Comparison of ENCODE assay signal across 10 mouse cellular contexts in the genomic region with DNA sequence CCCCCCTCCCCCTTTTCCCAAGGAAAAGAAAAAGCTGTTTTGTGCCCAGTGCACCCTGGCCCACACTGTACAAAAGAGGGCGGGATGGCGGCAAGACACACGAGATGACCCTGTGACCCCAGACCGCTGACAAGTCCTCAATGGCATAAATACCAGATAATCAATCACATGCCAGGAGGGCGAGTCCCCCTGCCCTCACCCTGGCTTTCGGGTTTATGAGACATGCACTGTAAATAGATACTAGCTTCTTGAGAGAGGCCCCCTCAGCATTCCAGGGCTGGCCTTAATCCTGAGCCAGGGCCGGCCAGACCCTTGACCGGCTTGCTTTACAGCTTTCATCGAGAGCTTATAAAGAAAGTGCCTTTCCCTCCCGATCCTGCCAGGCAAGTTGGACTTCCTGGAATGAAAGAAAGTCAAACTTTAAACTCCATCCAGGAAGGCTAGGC.
A peak's percentile ranks its signal among the peaks of the same experiment; 100 is the strongest.
DNase-seq lines count a peak whose midpoint lies in the region; ATAC-seq and TF ChIP-seq lines count a peak whose summit lies in the region.
"Had no signal": no experiment of that assay in that cellular context is flagged by ENCODE, and none has a peak within 500 bp of the region (broad histone marks: within the 10 kb centered on the region; RNA-seq: fewer than 3 reads in every experiment).

No protein-coding gene starts in this region.

- H3K9ac ChIP-seq in embryonic facial prominence, embryonic 11.5 days (replicated peaks; ENCODE audit: low read length) = no peak overlapping the region
- H3K9ac ChIP-seq in kidney, postnatal 0 days (ENCODE audit: low read depth, low read length) = no peak overlapping the region

- DNase-seq in kidney, adult 18-20 months = peak; percentile 34
- DNase-seq in kidney, adult 9 months = no peak
- DNase-seq in embryonic facial prominence, embryonic 11.5 days (ENCODE audit: low spot score) = peak; percentile 42
- peak; percentile 61 for DNase-seq in kidney, postnatal 0 days (ENCODE audit: low spot score)
- peak; percentile 41 to 59 for DNase-seq in lung, postnatal 4 days
- DNase-seq in natural killer cell, adult 2 months (ENCODE audit: low spot score in 2 of 2) = no peak
- no peak for DNase-seq in cerebellum, postnatal 25 days
- DNase-seq: right cerebral cortex, postnatal 14 days; thymus, postnatal 25 days had no signal

- no peaks in the 10 kb centered on the region for H3K9me3 ChIP-seq in embryonic facial prominence, embryonic 11.5 days (replicated peaks; ENCODE audit: control insufficient read depth, low read length)
- H3K9me3 ChIP-seq in kidney, postnatal 0 days (replicated peaks; ENCODE audit: low read length) = no peaks in the 10 kb centered on the region

- no peak for TF ChIP-seq CTCF in kidney, postnatal 0 days (IDR thresholded peaks at IDR 0.05; ENCODE audit: low read depth)

- H3K27ac ChIP-seq in embryonic facial prominence, embryonic 11.5 days (replicated peaks; ENCODE audit: low read depth, low read length) = no peak overlapping the region
- 0 out of 2 replicates have a peak overlapping the region, but pooled peaks have one; percentile 6 for H3K27ac ChIP-seq in kidney, postnatal 0 days

- H3K36me3 ChIP-seq in embryonic facial prominence, embryonic 11.5 days (replicated peaks; ENCODE audit: control insufficient read depth, insufficient read depth, low read depth, low read length) = no peaks in the 10 kb centered on the region
- no peaks in the 10 kb centered on the region for H3K36me3 ChIP-seq in kidney, postnatal 0 days (ENCODE audit: insufficient read depth, low read length)

- no peak overlapping the region for H3K4me3 ChIP-seq in embryonic facial prominence, embryonic 11.5 days (ENCODE audit: low read depth, low read length)
- no peak overlapping the region for H3K4me3 ChIP-seq in kidney, postnatal 0 days (replicated peaks; ENCODE audit: low read depth, low read length)

- no peak overlapping the region for H3K4me2 ChIP-seq in embryonic facial prominence, embryonic 11.5 days (ENCODE audit: low read depth, low read length)
- no peak overlapping the region for H3K4me2 ChIP-seq in kidney, postnatal 0 days (ENCODE audit: low read length)

- WGBS in embryonic facial prominence, embryonic 11.5 days = under 1% methylated on average over 10 of the region's 10 CpGs
- 14% methylated on average over 10 of the region's 10 CpGs for WGBS in kidney, postnatal 0 days

- H3K27me3 ChIP-seq in embryonic facial prominence, embryonic 11.5 days (ENCODE audit: control insufficient read depth, insufficient read depth, low read length) = no peaks in the 10 kb centered on the region
- H3K27me3 ChIP-seq in kidney, postnatal 0 days (ENCODE audit: insufficient read depth, low read length) = peaks cover 6% of the 10 kb centered on the region; the same call in 1 of the 2 replicates

- H3K4me1 ChIP-seq in embryonic facial prominence, embryonic 11.5 days (ENCODE audit: control insufficient read depth, insufficient read depth, low read length) = peaks cover 3% of the 10 kb centered on the region
- 0 out of 2 replicates have a peak, but pooled peaks cover 3% of the 10 kb centered on the region for H3K4me1 ChIP-seq in kidney, postnatal 0 days (replicated peaks; ENCODE audit: insufficient read depth, low read length)

- ATAC-seq in embryonic facial prominence, embryonic 11.5 days (replicated peaks; ENCODE audit: insufficient number of reproducible peaks, low FRiP score, low TSS enrichment, low read depth) = 0 out of 2 replicates have a peak, but pooled peaks have one; percentile 25
- no peak; the same call in 1 of the 2 replicates for ATAC-seq in kidney, postnatal 0 days (replicated peaks; ENCODE audit: low FRiP score, low read depth)
- ATAC-seq: midbrain, embryonic 16.5 days had no signal

Comparison
In these comparisons a context has a peak if more than half of its experiments do, and no peak if none do; other contexts are left out.
1. DNase-seq: peak in kidney, adult 18-20 months (single experiment), embryonic facial prominence, embryonic 11.5 days (single experiment), kidney, postnatal 0 days (single experiment) and lung, postnatal 4 days (2 of 2); none in kidney, adult 9 months (single experiment), natural killer cell, adult 2 months (0 of 2) and cerebellum, postnatal 25 days (0 of 2).